Mouse (Mus musculus) intestine, postnatal 0 days (tissue): ENCODE data around the gene Elovl5. TPM values are rescaled to one million over a fixed set of nuclear protein-coding genes. Genes with fewer than 3 reads are reported as not detected.
A peak's percentile ranks its signal among the peaks of the same experiment; 100 is the strongest.

Experiments
- ATAC-seq: fragments of 200-750 bp; cut with Nextera tagmentation; 2 replicates; pipeline ENCODE4 v1.8.0; 2017; ENCODE audit warnings: mild to moderate bottlenecking, moderate TSS enrichment, moderate library complexity
- H3K27ac ChIP-seq: fragments of 300-500 bp; sonication (generic); 2 replicates; pipeline ENCODE4 v1.5.1; 2014; ENCODE audit warnings: mild to moderate bottlenecking, low read depth, low read length, moderate library complexity
- H3K27me3 ChIP-seq: fragments of 300-500 bp; sonication (generic); replicated peaks from 2 replicates; pipeline ENCODE4 v1.6.1; 2014; ENCODE audit warnings: low read length, mixed read lengths; ENCODE audit not compliant: control insufficient read depth, insufficient read depth
- H3K36me3 ChIP-seq: fragments of 300-500 bp; sonication (generic); 2 replicates; pipeline ENCODE4 v1.6.1; 2014; ENCODE audit warnings: mild to moderate bottlenecking, moderate library complexity; ENCODE audit not compliant: control insufficient read depth, insufficient read depth
- H3K4me1 ChIP-seq: fragments of 300-500 bp; sonication (generic); replicated peaks from 2 replicates; pipeline ENCODE4 v1.6.1; 2014; ENCODE audit warnings: antibody characterized with exemption, low read length, mixed read lengths; ENCODE audit not compliant: control insufficient read depth, insufficient read depth
- H3K4me2 ChIP-seq: fragments of 300-500 bp; sonication (generic); replicated peaks from 2 replicates; pipeline ENCODE4 v1.6.1; 2014; ENCODE audit warnings: low read depth, mild to moderate bottlenecking, moderate library complexity
- H3K4me3 ChIP-seq: fragments of 300-500 bp; sonication (generic); 2 replicates; pipeline ENCODE4 v1.5.1; 2014; ENCODE audit warnings: low read depth, low read length
- H3K9ac ChIP-seq: fragments of 300-500 bp; sonication (generic); 2 replicates; pipeline ENCODE4 v1.6.1; 2014; ENCODE audit warnings: mild to moderate bottlenecking, low read depth, low read length
- H3K9me3 ChIP-seq: fragments of 300-500 bp; sonication (generic); 2 replicates; pipeline ENCODE4 v1.6.1; 2016; ENCODE audit warnings: mixed run types; ENCODE audit not compliant: control insufficient read depth
- CTCF ChIP-seq: sonication (generic); IDR thresholded peaks from 2 replicates; pipeline ENCODE4 v1.5.1; 2016; ENCODE audit warnings: low read depth, mild to moderate bottlenecking, control low read depth, antibody characterized with exemption, moderate library complexity
- WGBS: fragments of 180-500 bp; shearing (Covaris S2); extraction: QIAGEN DNeasy Blood & Tissue Kit; methylation state at CpG from one replicate; pipeline ENCODE4 v1.1.7; 2014; 5-methylcytosine and 5-hydroxymethylcytosine counted together
- polyA plus RNA-seq: library from polyadenylated mRNA; unstranded; fragments of >200 nt; fragmentation: Nextera tagmentation; extraction: Ambion mirVana; gene quantifications from 2 replicates; pipeline ENCODE4 v1.2.1, GENCODE M21; 2015

Gene Elovl5
- 32.5 and 35.0 TPM in 2 replicates for polyA plus RNA-seq

DNA sequence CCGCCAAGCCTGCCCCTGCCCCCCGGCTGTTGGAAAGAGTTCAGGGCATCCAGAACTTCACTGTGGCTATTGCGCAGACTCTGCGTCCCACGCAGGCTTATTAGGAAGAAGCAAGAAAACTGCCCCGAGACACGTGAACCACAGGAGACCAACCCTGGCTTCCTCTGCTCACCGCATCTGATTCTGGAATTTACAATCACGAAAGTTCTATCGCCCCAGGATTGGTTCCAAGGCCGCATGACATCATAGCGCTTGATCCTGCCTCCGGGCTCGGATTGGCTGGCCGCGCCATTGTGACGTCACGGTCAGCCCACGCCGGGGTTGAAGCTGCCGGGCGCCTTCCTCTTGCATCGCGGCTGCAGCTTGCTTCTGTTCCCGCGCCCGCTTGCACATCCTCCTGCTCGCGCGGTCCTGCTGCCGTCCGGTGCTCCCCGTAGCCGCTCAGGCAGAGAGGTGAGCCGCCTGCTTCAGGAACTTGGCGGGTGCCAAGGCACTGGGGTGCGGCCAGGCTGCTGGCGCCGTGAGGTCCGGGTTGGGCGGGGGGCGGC, at the start of gene Elovl5:
TSS of gene Elovl5 (plus strand) at position 291 of the 548 bp plus-strand sequence.
- no peaks in the 10 kb centered on the region for H3K36me3 ChIP-seq
- no peaks in the 10 kb centered on the region for H3K9me3 ChIP-seq
- peak; percentile 89 for ATAC-seq
- peak within 1 kb of the TSS; percentile 91 for H3K4me2 ChIP-seq
- peak within 1 kb of the TSS; percentile 89 for H3K4me3 ChIP-seq
- no peak for TF ChIP-seq CTCF
- H3K27me3 ChIP-seq, result no peaks in the 10 kb centered on the region
- WGBS, result under 1% methylated on average over 42 of the region's 42 CpGs
- peaks cover 11% of the 10 kb centered on the region for H3K4me1 ChIP-seq
- peak within 1 kb of the TSS; percentile 65 for H3K9ac ChIP-seq
- peak within 1 kb of the TSS; percentile 61 for H3K27ac ChIP-seq

DNA sequence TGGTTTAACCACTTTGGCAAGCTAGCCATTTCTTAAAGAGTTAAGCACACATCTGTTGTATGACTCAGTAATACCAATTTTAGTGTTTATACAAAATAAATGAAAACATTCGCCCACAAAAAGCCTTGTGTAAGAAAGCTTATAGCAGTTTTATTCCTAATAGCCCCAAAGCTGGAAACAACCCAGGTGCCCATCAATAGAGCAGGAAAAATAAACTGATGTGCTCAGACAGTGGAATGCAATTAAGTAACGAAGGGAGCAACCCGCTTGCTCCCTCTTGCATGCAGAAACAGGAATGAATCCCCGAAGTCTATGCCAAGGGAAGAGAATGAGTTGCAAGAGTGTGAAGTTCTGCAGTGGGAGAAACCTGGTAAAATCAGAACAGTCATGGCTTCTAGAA, 25.7 kb upstream of the Elovl5 start:
- Histone ChIP-seq H3K9me3 (no peaks in the 10 kb centered on the region), H3K4me1 (no peaks in the 10 kb centered on the region), H3K36me3 (no peaks in the 10 kb centered on the region), H3K4me3 (no peak overlapping the region), H3K27me3 (no peaks in the 10 kb centered on the region), H3K9ac (no peak overlapping the region), H3K27ac (no peak overlapping the region), H3K4me2 (no peak overlapping the region)
- ATAC-seq, result no peak
- no peak for TF ChIP-seq CTCF
- 58% methylated on average over 4 of the region's 4 CpGs for WGBS

DNA sequence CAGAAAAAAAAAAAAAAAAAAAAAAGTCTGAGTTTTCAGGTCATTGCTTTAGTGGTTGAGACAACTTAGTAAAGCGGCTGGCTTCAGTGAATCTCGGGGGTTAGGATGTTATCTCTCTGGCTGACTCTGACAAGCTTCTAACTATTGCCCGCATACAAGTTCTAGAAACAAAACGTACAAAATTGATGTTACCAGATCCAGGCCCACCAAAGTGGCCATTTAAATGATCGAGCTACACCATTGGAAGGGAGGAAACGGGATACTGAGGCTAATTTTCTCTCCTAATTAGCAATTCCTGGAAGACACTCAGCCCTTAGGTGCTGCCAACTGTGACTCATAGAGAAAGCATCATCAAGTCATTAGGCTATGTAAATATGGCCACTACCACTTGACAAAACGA, 18.6 kb upstream of the Elovl5 start:
- H3K4me3 ChIP-seq, result no peak overlapping the region
- H3K9me3 ChIP-seq, result no peaks in the 10 kb centered on the region
- H3K4me1 ChIP-seq, result no peaks in the 10 kb centered on the region
- no peak for TF ChIP-seq CTCF
- ATAC-seq, result no peak
- H3K27ac ChIP-seq, result no peak overlapping the region
- H3K9ac ChIP-seq, result no peak overlapping the region
- H3K4me2 ChIP-seq, result no peak overlapping the region
- no peaks in the 10 kb centered on the region for H3K36me3 ChIP-seq
- H3K27me3 ChIP-seq, result no peaks in the 10 kb centered on the region
- WGBS, result 64% methylated on average over 7 of the region's 7 CpGs

DNA sequence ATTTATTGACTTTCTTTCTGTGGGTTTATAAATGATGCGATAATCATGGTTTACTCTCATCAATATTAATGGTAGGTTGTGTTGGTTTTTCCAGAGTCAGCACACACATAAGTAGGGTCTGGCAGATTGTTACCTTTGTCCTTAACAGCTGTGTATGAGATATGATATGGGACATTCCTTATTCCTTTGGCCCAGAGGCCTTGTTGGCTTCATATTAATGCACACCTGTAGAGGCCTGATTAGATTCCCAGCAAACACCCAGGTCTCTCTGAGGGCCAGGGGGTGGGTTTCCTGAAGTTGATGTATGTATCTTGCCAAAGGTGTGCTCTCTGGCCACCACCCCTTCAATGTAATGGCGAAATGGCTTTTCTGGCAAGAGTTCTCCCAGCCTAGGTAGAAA, 13.0 kb upstream of the Elovl5 start:
- no peak for ATAC-seq
- H3K27me3 ChIP-seq, result no peaks in the 10 kb centered on the region
- H3K4me2 ChIP-seq, result no peak overlapping the region
- no peak for TF ChIP-seq CTCF
- H3K4me1 ChIP-seq, result no peaks in the 10 kb centered on the region
- H3K36me3 ChIP-seq, result no peaks in the 10 kb centered on the region
- H3K9ac ChIP-seq, result no peak overlapping the region
- no peaks in the 10 kb centered on the region for H3K9me3 ChIP-seq
- H3K4me3 ChIP-seq, result no peak overlapping the region
- no peak overlapping the region for H3K27ac ChIP-seq
- 83% methylated on average over 2 of the region's 2 CpGs for WGBS

DNA sequence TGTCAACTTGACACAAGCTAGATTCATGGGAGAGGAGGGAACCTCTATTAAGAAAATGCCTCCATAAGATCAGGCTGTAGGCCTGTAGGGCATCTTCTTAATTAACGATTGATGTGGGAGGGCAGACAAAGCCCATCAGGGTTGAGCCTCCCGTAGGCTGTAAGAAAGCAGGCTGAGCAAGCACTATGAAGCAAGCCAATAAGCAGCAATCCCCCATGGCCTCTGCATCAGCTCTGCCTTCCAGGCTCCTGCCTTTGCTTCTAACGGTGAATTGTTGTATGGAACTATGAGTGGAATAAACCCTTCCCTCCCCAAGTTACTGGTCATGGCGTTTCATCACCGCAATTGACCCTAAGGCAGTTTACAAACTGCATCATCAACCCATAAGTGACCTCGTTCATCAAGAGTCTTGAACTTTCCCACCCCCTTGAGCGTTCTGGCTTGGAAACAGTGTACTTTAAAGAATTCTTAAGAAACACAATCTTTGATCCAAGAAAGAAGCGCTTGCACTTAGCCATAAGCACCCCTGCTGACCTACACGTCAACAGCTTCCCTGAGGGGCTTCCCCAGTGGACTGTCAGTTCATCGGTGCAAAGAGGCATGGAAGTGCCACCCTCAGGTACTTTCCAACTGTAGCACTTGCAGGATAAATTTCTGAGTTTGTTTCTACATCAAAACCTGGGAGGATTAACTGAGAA, 7.4 kb upstream of the Elovl5 start:
- no peaks in the 10 kb centered on the region for H3K36me3 ChIP-seq
- H3K4me3 ChIP-seq, result peak overlapping the region; percentile 72
- H3K4me1 ChIP-seq, result peaks cover 14% of the 10 kb centered on the region
- no peak for ATAC-seq
- H3K4me2 ChIP-seq, result peak overlapping the region; percentile 71
- H3K27me3 ChIP-seq, result no peaks in the 10 kb centered on the region
- WGBS, result 25% methylated on average over 10 of the region's 10 CpGs
- H3K9me3 ChIP-seq, result no peaks in the 10 kb centered on the region
- no peak for TF ChIP-seq CTCF
- H3K27ac ChIP-seq, result peak overlapping the region; percentile 93
- H3K9ac ChIP-seq, result 0 out of 2 replicates have a peak overlapping the region, but pooled peaks have one; percentile 63

DNA sequence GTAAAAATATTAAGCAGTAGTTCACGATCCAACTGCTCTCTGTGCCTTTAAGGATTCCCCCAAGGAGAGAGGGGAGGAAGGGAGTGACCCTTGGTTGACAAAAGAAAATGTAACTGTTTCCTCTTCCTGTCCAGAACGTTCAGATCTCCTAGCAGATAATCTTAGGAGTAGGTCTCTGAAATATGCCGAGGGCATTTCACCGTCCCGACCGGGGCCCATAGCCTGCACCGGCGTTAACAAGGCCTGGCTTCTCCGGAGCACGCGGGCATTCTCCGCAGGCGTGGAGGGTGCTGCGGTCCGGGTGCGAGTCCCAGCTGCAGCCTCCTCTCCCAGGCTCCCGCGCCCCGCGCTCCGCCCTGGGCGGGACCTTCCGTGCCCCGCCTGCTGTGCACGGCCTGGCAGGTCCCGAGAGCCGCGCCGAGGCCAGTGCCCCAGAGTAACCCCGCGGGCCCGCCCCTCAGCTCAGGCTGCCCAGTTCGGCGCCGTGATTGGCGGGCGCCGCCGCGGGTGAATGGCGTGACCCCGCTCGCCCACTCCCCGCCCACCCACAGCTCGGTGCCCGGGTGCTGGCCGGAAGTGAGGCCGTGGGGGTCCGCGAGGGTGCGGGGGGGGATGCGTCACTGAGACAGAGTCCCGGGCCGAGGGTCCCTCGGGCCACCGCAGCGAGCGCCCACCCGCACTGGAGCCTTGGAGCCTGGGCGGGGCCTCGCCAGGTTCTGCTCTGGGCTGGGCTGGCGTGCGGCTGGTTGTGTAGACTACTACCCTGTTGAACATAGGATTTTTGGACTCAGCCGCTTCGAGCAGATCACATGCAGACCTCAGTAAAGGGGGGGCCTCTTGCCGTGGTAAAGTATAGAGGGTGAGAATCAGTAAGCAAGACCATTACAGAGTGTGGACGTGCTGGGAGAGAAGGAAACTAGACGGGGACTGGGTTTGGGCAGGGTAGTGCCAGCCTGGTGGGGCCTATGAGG, 6.6 kb upstream of the Elovl5 start:
- no peak for TF ChIP-seq CTCF
- Histone ChIP-seq H3K36me3 (no peaks in the 10 kb centered on the region), H3K4me1 (peaks cover 14% of the 10 kb centered on the region), H3K4me3 (peak overlapping the region; percentile 72), H3K9ac (peak overlapping the region; percentile 63), H3K27ac (peak overlapping the region; percentile 93), H3K27me3 (no peaks in the 10 kb centered on the region), H3K9me3 (no peaks in the 10 kb centered on the region), H3K4me2 (peak overlapping the region; percentile 71)
- under 1% methylated on average over 68 of the region's 68 CpGs for WGBS
- ATAC-seq, result peak; percentile 100
